ENCODE assay signal across 10 mouse cellular contexts in the genomic region with DNA sequence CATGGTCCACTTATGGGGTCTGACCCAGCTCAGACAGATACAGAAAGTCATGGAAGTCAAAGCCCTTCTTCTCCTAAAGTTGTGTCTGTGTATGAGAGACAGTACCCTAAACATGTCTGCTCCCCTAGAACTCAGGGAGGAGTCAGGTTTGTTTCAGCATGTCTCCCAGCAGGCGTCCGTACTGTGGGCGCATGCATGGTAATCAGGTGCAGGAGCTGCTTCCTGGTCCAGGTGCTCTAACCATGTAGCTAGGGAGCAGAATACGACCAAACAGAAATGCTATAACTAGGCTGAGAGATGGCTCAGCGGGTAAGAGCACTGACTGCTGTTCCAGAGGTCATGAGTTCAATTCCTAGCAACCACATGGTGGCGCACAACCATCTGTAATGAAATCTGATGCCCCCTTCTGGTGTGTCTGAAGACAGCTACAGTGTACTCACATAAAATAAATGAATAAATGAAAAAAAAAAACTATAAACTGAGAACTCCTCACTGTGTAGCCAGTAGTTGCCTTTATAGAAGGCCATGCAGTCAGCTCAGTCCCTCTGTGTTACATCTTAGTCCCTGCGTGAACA. TPM values are rescaled to one million over a fixed set of nuclear protein-coding genes. Genes with fewer than 3 reads are reported as not detected.
DNase-seq lines count a peak whose midpoint lies in the region; ATAC-seq and TF ChIP-seq lines count a peak whose summit lies in the region.
"Had no signal": no experiment of that assay in that cellular context is flagged by ENCODE, and none has a peak within 500 bp of the region (broad histone marks: within the 10 kb centered on the region; RNA-seq: fewer than 3 reads in every experiment).

No protein-coding gene starts in this region.

- no peak overlapping the region for H3K4me3 ChIP-seq in hindbrain, embryonic 10.5 days
- H3K4me3 ChIP-seq in hindbrain, embryonic 16.5 days (ENCODE audit: low read length): no peak overlapping the region
- H3K4me3 ChIP-seq in midbrain, embryonic 11.5 days (ENCODE audit: low read depth, low read length): no peak overlapping the region
- no peak overlapping the region for H3K4me3 ChIP-seq in midbrain, embryonic 14.5 days (replicated peaks; ENCODE audit: low read depth, low read length)
- no peak overlapping the region for H3K4me3 ChIP-seq in intestine, postnatal 0 days (ENCODE audit: low read depth, low read length)
- no peak overlapping the region for H3K4me3 ChIP-seq in stomach, postnatal 0 days (ENCODE audit: low read depth, low read length)
- H3K4me3 ChIP-seq: midbrain, embryonic 13.5 days had no signal

- no peaks in the 10 kb centered on the region for H3K9me3 ChIP-seq in hindbrain, embryonic 10.5 days
- no peaks in the 10 kb centered on the region for H3K9me3 ChIP-seq in hindbrain, embryonic 16.5 days (ENCODE audit: control insufficient read depth, low read length)
- H3K9me3 ChIP-seq in midbrain, embryonic 11.5 days (ENCODE audit: control insufficient read depth, low read length): no peaks in the 10 kb centered on the region
- no peaks in the 10 kb centered on the region for H3K9me3 ChIP-seq in midbrain, embryonic 14.5 days (ENCODE audit: control insufficient read depth, low read length)
- no peaks in the 10 kb centered on the region for H3K9me3 ChIP-seq in intestine, postnatal 0 days (ENCODE audit: control insufficient read depth)
- H3K9me3 ChIP-seq in stomach, postnatal 0 days (ENCODE audit: control insufficient read depth, low read length): no peaks in the 10 kb centered on the region
- H3K9me3 ChIP-seq: midbrain, embryonic 13.5 days had no signal

- no peak for ATAC-seq in hindbrain, embryonic 16.5 days
- ATAC-seq in midbrain, embryonic 11.5 days (ENCODE audit: low FRiP score): no peak
- ATAC-seq in midbrain, embryonic 14.5 days (ENCODE audit: low FRiP score, low TSS enrichment): no peak
- peak; percentile 70 for ATAC-seq in intestine, postnatal 0 days
- ATAC-seq in stomach, postnatal 0 days (ENCODE audit: low FRiP score, low TSS enrichment): peak; percentile 41
- ATAC-seq: midbrain, embryonic 13.5 days had no signal

- H3K9ac ChIP-seq in hindbrain, embryonic 16.5 days (ENCODE audit: low read depth, low read length): no peak overlapping the region
- no peak overlapping the region for H3K9ac ChIP-seq in midbrain, embryonic 11.5 days (ENCODE audit: low read length)
- no peak overlapping the region for H3K9ac ChIP-seq in midbrain, embryonic 14.5 days (replicated peaks; ENCODE audit: low read length)
- H3K9ac ChIP-seq in intestine, postnatal 0 days (ENCODE audit: low read depth, low read length): no peak overlapping the region
- H3K9ac ChIP-seq in stomach, postnatal 0 days (ENCODE audit: low read length): no peak overlapping the region
- H3K9ac ChIP-seq: midbrain, embryonic 13.5 days had no signal

- H3K27ac ChIP-seq in hindbrain, embryonic 10.5 days: peak overlapping the region; percentile 62
- H3K27ac ChIP-seq in hindbrain, embryonic 16.5 days (ENCODE audit: low read depth, low read length): no peak overlapping the region
- no peak overlapping the region for H3K27ac ChIP-seq in midbrain, embryonic 11.5 days (ENCODE audit: low read depth, low read length)
- no peak overlapping the region for H3K27ac ChIP-seq in midbrain, embryonic 14.5 days (replicated peaks; ENCODE audit: low read depth, low read length)
- H3K27ac ChIP-seq in intestine, postnatal 0 days (ENCODE audit: low read depth, low read length): peak overlapping the region; percentile 89
- peak overlapping the region; percentile 84 for H3K27ac ChIP-seq in stomach, postnatal 0 days (replicated peaks)
- H3K27ac ChIP-seq: midbrain, embryonic 13.5 days had no signal

- H3K4me1 ChIP-seq in hindbrain, embryonic 10.5 days (replicated peaks): peaks cover 31% of the 10 kb centered on the region
- H3K4me1 ChIP-seq in hindbrain, embryonic 16.5 days (ENCODE audit: control insufficient read depth, insufficient read depth, low read depth, low read length): no peaks in the 10 kb centered on the region
- H3K4me1 ChIP-seq in midbrain, embryonic 11.5 days (ENCODE audit: control insufficient read depth, insufficient read depth, low read length): peaks cover 6% of the 10 kb centered on the region; the same call in 1 of the 2 replicates
- H3K4me1 ChIP-seq in midbrain, embryonic 14.5 days (ENCODE audit: control insufficient read depth, insufficient read depth, low read length): peaks cover 3% of the 10 kb centered on the region; the same call in 1 of the 2 replicates
- H3K4me1 ChIP-seq in intestine, postnatal 0 days (replicated peaks; ENCODE audit: control insufficient read depth, insufficient read depth, low read length): 0 out of 2 replicates have a peak, but pooled peaks cover 9% of the 10 kb centered on the region
- H3K4me1 ChIP-seq in stomach, postnatal 0 days (replicated peaks; ENCODE audit: control insufficient read depth, insufficient read depth): no peaks in the 10 kb centered on the region

- TF ChIP-seq EP300 in stomach, postnatal 0 days (optimal IDR thresholded peaks at IDR 0.05): no peak

- 62% methylated on average over 7 of the region's 7 CpGs for WGBS in hindbrain, embryonic 10.5 days
- 75% methylated on average over 7 of the region's 7 CpGs for WGBS in hindbrain, embryonic 16.5 days
- WGBS in midbrain, embryonic 11.5 days: 75% methylated on average over 7 of the region's 7 CpGs
- WGBS in midbrain, embryonic 14.5 days: 84% methylated on average over 7 of the region's 7 CpGs
- 53% methylated on average over 7 of the region's 7 CpGs for WGBS in intestine, postnatal 0 days
- WGBS in stomach, postnatal 0 days: 60% methylated on average over 7 of the region's 7 CpGs

- no peak overlapping the region for H3K4me2 ChIP-seq in hindbrain, embryonic 16.5 days (ENCODE audit: low read length)
- H3K4me2 ChIP-seq in midbrain, embryonic 11.5 days: no peak overlapping the region
- no peak overlapping the region for H3K4me2 ChIP-seq in midbrain, embryonic 14.5 days (ENCODE audit: low read length)
- H3K4me2 ChIP-seq in intestine, postnatal 0 days (replicated peaks; ENCODE audit: low read depth): peak overlapping the region; percentile 13
- H3K4me2 ChIP-seq in stomach, postnatal 0 days (replicated peaks; ENCODE audit: low read depth): no peak overlapping the region
- H3K4me2 ChIP-seq: midbrain, embryonic 13.5 days had no signal

- TF ChIP-seq CTCF in intestine, postnatal 0 days (IDR thresholded peaks at IDR 0.05; ENCODE audit: low read depth): peak; percentile 72
- TF ChIP-seq CTCF in stomach, postnatal 0 days (IDR thresholded peaks at IDR 0.05; ENCODE audit: low read depth): peak; percentile 61

- DNase-seq in hindbrain, embryonic 10.5 days (ENCODE audit: low spot score): no peak
- peak; percentile 83 for DNase-seq in midbrain, embryonic 11.5 days (ENCODE audit: low spot score, missing footprints)
- DNase-seq in midbrain, embryonic 14.5 days: no peak
- peak; percentile 45 for DNase-seq in stomach, postnatal 0 days (ENCODE audit: low spot score)
- DNase-seq in layer of hippocampus, adult 8-10 months (ENCODE audit: low spot score in 2 of 2): no peak
- DNase-seq: cerebellum, adult 2 months; thymus, postnatal 36 days had no signal

- peaks cover 12% of the 10 kb centered on the region; the same call in 1 of the 2 replicates for H3K36me3 ChIP-seq in hindbrain, embryonic 10.5 days
- H3K36me3 ChIP-seq in hindbrain, embryonic 16.5 days (ENCODE audit: control insufficient read depth, insufficient read depth, low read length): no peaks in the 10 kb centered on the region
- no peaks in the 10 kb centered on the region for H3K36me3 ChIP-seq in midbrain, embryonic 11.5 days (ENCODE audit: control insufficient read depth, insufficient read depth, low read length)
- H3K36me3 ChIP-seq in midbrain, embryonic 14.5 days (ENCODE audit: control insufficient read depth, insufficient read depth, low read length): no peaks in the 10 kb centered on the region
- H3K36me3 ChIP-seq in intestine, postnatal 0 days (ENCODE audit: control insufficient read depth, insufficient read depth): peaks cover 14% of the 10 kb centered on the region
- peaks cover 3% of the 10 kb centered on the region for H3K36me3 ChIP-seq in stomach, postnatal 0 days (ENCODE audit: control insufficient read depth, insufficient read depth, low read length)
- H3K36me3 ChIP-seq: midbrain, embryonic 13.5 days had no signal

- no peaks in the 10 kb centered on the region for H3K27me3 ChIP-seq in hindbrain, embryonic 10.5 days (ENCODE audit: insufficient read depth, poor library complexity, severe bottlenecking)
- no peaks in the 10 kb centered on the region for H3K27me3 ChIP-seq in hindbrain, embryonic 16.5 days (replicated peaks; ENCODE audit: control insufficient read depth, insufficient read depth, low read length)
- H3K27me3 ChIP-seq in midbrain, embryonic 11.5 days (ENCODE audit: control insufficient read depth, insufficient read depth, low read length): no peaks in the 10 kb centered on the region
- no peaks in the 10 kb centered on the region for H3K27me3 ChIP-seq in midbrain, embryonic 14.5 days (ENCODE audit: control insufficient read depth, insufficient read depth, low read length)
- no peaks in the 10 kb centered on the region for H3K27me3 ChIP-seq in intestine, postnatal 0 days (replicated peaks; ENCODE audit: control insufficient read depth, insufficient read depth, low read length)
- no peaks in the 10 kb centered on the region for H3K27me3 ChIP-seq in stomach, postnatal 0 days (ENCODE audit: control insufficient read depth, insufficient read depth, low read length)
- H3K27me3 ChIP-seq: midbrain, embryonic 13.5 days had no signal

RNA-seq across cellular contexts. Expression of gene Synj2, which starts 47.4 kb away (rescaled TPM):
- 1.6 and 2.4 TPM in 2 replicates for polyA plus RNA-seq in hindbrain, embryonic 10.5 days (2016; fragmentation: Nextera tagmentation; extraction: Ambion mirVana)
- 1.9 and 2.1 TPM in 2 replicates for polyA plus RNA-seq in hindbrain, embryonic 16.5 days (2015; fragmentation: Nextera tagmentation; extraction: Ambion mirVana)
- 0.74 and 0.91 TPM in 2 replicates for polyA plus RNA-seq in midbrain, embryonic 11.5 days (2014; fragmentation: Nextera tagmentation; extraction: Ambion mirVana)
- 0.57 and 1.2 TPM in 2 replicates for polyA plus RNA-seq in midbrain, embryonic 14.5 days (2014; fragmentation: Nextera tagmentation; extraction: Ambion mirVana)
- polyA plus RNA-seq in intestine, postnatal 0 days (2015; fragmentation: Nextera tagmentation; extraction: Ambion mirVana): 2.1 and 2.6 TPM in 2 replicates
- polyA plus RNA-seq in stomach, postnatal 0 days (2015; fragmentation: Nextera tagmentation; extraction: Ambion mirVana): 3.2 and 3.3 TPM in 2 replicates
- 10 to 100 TPM; 61.3 to 82.7 (median 71.8) TPM for total RNA-seq in layer of hippocampus, adult 8-10 months (2022)

RNA-seq across cellular contexts. Expression of gene Snx9, which starts 52.5 kb away (rescaled TPM):
- polyA plus RNA-seq in hindbrain, embryonic 10.5 days (2016; fragmentation: Nextera tagmentation; extraction: Ambion mirVana): 12.7 and 14.5 TPM in 2 replicates
- polyA plus RNA-seq in hindbrain, embryonic 16.5 days (2015; fragmentation: Nextera tagmentation; extraction: Ambion mirVana): 6.1 and 7.6 TPM in 2 replicates
- polyA plus RNA-seq in midbrain, embryonic 11.5 days (2014; fragmentation: Nextera tagmentation; extraction: Ambion mirVana): 16.7 and 21.7 TPM in 2 replicates
- 4.5 and 8.3 TPM in 2 replicates for polyA plus RNA-seq in midbrain, embryonic 14.5 days (2014; fragmentation: Nextera tagmentation; extraction: Ambion mirVana)
- polyA plus RNA-seq in intestine, postnatal 0 days (2015; fragmentation: Nextera tagmentation; extraction: Ambion mirVana): 91.4 and 95.4 TPM in 2 replicates
- 34.8 and 36.3 TPM in 2 replicates for polyA plus RNA-seq in stomach, postnatal 0 days (2015; fragmentation: Nextera tagmentation; extraction: Ambion mirVana)
- total RNA-seq in layer of hippocampus, adult 8-10 months (2022): 10 to 100 TPM; 15.0 to 16.8 (median 15.5) TPM

Comparison
In these comparisons a context has a peak if more than half of its experiments do, and no peak if none do; other contexts are left out.
1. DNase-seq: peak in midbrain, embryonic 11.5 days (single experiment) and stomach, postnatal 0 days (single experiment); none in hindbrain, embryonic 10.5 days (single experiment), midbrain, embryonic 14.5 days (single experiment) and layer of hippocampus, adult 8-10 months (0 of 2).
2. H3K27ac ChIP-seq: peak in hindbrain, embryonic 10.5 days (single experiment), intestine, postnatal 0 days (single experiment) and stomach, postnatal 0 days (single experiment); none in hindbrain, embryonic 16.5 days (single experiment), midbrain, embryonic 11.5 days (single experiment) and midbrain, embryonic 14.5 days (single experiment).
3. ATAC-seq: peak in intestine, postnatal 0 days (single experiment) and stomach, postnatal 0 days (single experiment); none in hindbrain, embryonic 16.5 days (single experiment), midbrain, embryonic 11.5 days (single experiment) and midbrain, embryonic 14.5 days (single experiment).